Mouse (Mus musculus) forebrain, embryonic 16.5 days (tissue): ENCODE data around the gene Elf2. TPM values are rescaled to one million over a fixed set of nuclear protein-coding genes. Genes with fewer than 3 reads are reported as not detected.
A peak's percentile ranks its signal among the peaks of the same experiment; 100 is the strongest.

Source experiments
- ATAC-seq: fragments of 200-750 bp; cut with Nextera tagmentation; 2 replicates; pipeline ENCODE4 v1.8.0; 2017; ENCODE audit warnings: mild to moderate bottlenecking, moderate library complexity
- H3K27ac ChIP-seq: fragments of 300-500 bp; sonication (generic); 2 replicates; pipeline ENCODE4 v1.5.1; 2014; ENCODE audit warnings: low read length, control low read depth
- H3K27me3 ChIP-seq: fragments of 300-500 bp; sonication (generic); replicated peaks from 2 replicates; pipeline ENCODE4 v1.6.1; 2014; ENCODE audit warnings: low read length; ENCODE audit not compliant: control insufficient read depth, insufficient read depth
- H3K36me3 ChIP-seq: fragments of 300-500 bp; sonication (generic); 2 replicates; pipeline ENCODE4 v1.6.1; 2014; ENCODE audit not compliant: control insufficient read depth, insufficient read depth
- H3K4me1 ChIP-seq: fragments of 300-500 bp; sonication (generic); replicated peaks from 2 replicates; pipeline ENCODE4 v1.6.1; 2014; ENCODE audit warnings: low read length; ENCODE audit not compliant: control insufficient read depth, insufficient read depth
- H3K4me2 ChIP-seq: fragments of 300-500 bp; sonication (generic); 2 replicates; pipeline ENCODE4 v1.6.1; 2014; ENCODE audit warnings: mild to moderate bottlenecking, low read length, control low read depth
- H3K4me3 ChIP-seq: fragments of 300-500 bp; sonication (generic); replicated peaks from 2 replicates; pipeline ENCODE4 v1.5.1; 2014; ENCODE audit warnings: mild to moderate bottlenecking, low read length, control low read depth
- H3K9ac ChIP-seq: fragments of 300-500 bp; sonication (generic); replicated peaks from 2 replicates; pipeline ENCODE4 v1.6.1; 2014; ENCODE audit warnings: low read depth, low read length, control low read depth
- H3K9me3 ChIP-seq: fragments of 300-500 bp; sonication (generic); 2 replicates; pipeline ENCODE4 v1.6.1; 2016; ENCODE audit warnings: low read length; ENCODE audit not compliant: control insufficient read depth
- WGBS: fragments of 180-500 bp; shearing (Covaris S2); extraction: QIAGEN DNeasy Blood & Tissue Kit; methylation state at CpG from one replicate; pipeline ENCODE4 v1.1.7; 2014; 5-methylcytosine and 5-hydroxymethylcytosine counted together
- polyA plus RNA-seq: library from polyadenylated mRNA; unstranded; fragments of >200 nt; fragmentation: Nextera tagmentation; extraction: Ambion mirVana; gene quantifications from 2 replicates; pipeline ENCODE4 v1.2.1, GENCODE M21; 2015

Gene Elf2
- polyA plus RNA-seq, 1 experiment from 2014 or later = 46.2 TPM

DNA sequence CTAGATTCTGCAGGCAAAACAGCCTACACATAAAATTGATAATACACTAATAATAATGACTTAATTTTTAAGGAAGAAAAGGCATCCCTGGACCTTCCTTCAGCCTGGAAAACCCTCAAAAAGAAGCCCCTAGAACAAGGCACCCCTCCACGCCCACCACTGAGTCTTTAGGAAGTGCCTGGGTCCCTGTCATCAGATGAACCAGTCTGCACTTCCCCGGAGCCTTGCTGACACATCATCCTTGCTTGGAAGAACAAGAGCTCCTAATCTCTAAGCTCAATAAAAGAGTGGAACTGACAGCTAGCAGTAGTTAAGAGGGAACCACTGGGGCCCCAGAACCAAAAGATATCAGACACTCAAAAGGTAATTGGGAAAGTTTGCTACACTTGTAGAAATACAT lies 33.8 kb downstream of the Elf2 start:
- Histone ChIP-seq H3K9me3 (no peaks in the 10 kb centered on the region), H3K4me3 (no peak overlapping the region), H3K27ac (no peak overlapping the region), H3K4me2 (no peak overlapping the region), H3K36me3 (peaks cover 5% of the 10 kb centered on the region), H3K27me3 (no peaks in the 10 kb centered on the region), H3K9ac (no peak overlapping the region), H3K4me1 (peaks cover 2% of the 10 kb centered on the region)
- ATAC-seq = no peak
- 81% methylated on average over 2 of the region's 2 CpGs for WGBS

DNA sequence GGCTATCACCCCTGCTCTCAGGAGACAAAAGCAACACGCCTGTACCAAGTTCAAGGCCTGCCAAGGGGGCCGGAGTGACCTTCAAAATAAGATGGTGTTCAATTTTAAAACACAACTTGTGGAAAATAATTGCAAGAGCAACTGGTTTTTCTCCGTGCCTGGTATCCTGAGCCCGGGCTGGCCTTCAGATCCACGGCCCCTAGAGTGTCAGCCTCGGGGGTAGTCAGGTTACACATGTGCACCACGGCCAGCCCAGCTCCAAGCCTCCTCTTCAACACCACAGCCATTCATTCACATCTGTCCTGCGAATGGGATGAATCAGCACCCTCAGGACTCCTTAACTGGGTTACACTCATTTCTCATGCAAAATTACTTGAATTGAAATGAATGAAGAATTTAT lies 34.5 kb downstream of the Elf2 start:
- ATAC-seq = no peak
- WGBS = 91% methylated on average over 8 of the region's 8 CpGs
- Histone ChIP-seq H3K27me3 (no peaks in the 10 kb centered on the region), H3K4me2 (no peak overlapping the region), H3K27ac (no peak overlapping the region), H3K9me3 (no peaks in the 10 kb centered on the region), H3K36me3 (peaks cover 5% of the 10 kb centered on the region), H3K9ac (no peak overlapping the region), H3K4me3 (no peak overlapping the region), H3K4me1 (peaks cover 2% of the 10 kb centered on the region)

GRCm38 (mm10) chr3:51302971-51303476 lies 37.4 kb downstream of the Elf2 start:
- H3K36me3 ChIP-seq = peaks cover 4% of the 10 kb centered on the region
- no peak overlapping the region for H3K4me3 ChIP-seq
- H3K27me3 ChIP-seq = no peaks in the 10 kb centered on the region
- ATAC-seq = no peak
- H3K27ac ChIP-seq = no peak overlapping the region
- no peak overlapping the region for H3K9ac ChIP-seq
- 90% methylated on average over 3 of the region's 3 CpGs for WGBS
- no peaks in the 10 kb centered on the region for H3K9me3 ChIP-seq
- no peak overlapping the region for H3K4me2 ChIP-seq
- H3K4me1 ChIP-seq = no peaks in the 10 kb centered on the region

DNA sequence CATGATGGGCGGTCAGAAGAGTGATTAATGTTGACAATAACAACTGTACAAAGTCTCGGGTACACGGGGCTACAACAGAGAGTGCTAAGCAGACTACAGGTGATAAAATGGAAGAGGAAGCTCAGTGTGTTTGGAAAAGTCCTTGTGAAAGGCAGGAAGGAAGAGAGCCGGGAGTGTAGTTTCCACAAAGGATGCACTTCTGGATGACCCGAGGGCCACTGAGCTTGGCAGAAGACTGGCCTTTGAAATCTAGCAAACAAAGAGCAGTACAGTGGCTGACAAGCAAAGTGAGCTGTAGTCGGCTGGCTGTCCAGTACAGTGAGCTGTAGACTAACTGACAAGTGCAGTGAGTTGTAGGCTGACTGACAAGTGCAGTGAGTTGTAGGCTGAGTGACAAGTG lies 38.9 kb downstream of the Elf2 start:
- no peaks in the 10 kb centered on the region for H3K9me3 ChIP-seq
- H3K4me2 ChIP-seq = no peak overlapping the region

GRCm38 (mm10) chr3:51296790-51297189 lies 43.7 kb downstream of the Elf2 start:
- Histone ChIP-seq H3K27ac (no peak overlapping the region), H3K9me3 (no peaks in the 10 kb centered on the region), H3K4me3 (no peak overlapping the region), H3K27me3 (no peaks in the 10 kb centered on the region), H3K36me3 (no peaks in the 10 kb centered on the region; the same call in 1 of the 2 replicates), H3K4me1 (0 out of 2 replicates have a peak, but pooled peaks cover 4% of the 10 kb centered on the region), H3K4me2 (no peak overlapping the region), H3K9ac (no peak overlapping the region)
- WGBS = 63% methylated on average over 1 of the region's 1 CpGs
- ATAC-seq = no peak

More for the DNA sequence above, 38.9 kb downstream of the Elf2 start:
- Histone ChIP-seq H3K4me1 (no peaks in the 10 kb centered on the region), H3K4me3 (no peak overlapping the region), H3K27ac (no peak overlapping the region), H3K36me3 (no peaks in the 10 kb centered on the region; the same call in 1 of the 2 replicates), H3K27me3 (no peaks in the 10 kb centered on the region), H3K9ac (no peak overlapping the region)
- no peak for ATAC-seq
- WGBS = 90% methylated on average over 6 of the region's 6 CpGs

DNA sequence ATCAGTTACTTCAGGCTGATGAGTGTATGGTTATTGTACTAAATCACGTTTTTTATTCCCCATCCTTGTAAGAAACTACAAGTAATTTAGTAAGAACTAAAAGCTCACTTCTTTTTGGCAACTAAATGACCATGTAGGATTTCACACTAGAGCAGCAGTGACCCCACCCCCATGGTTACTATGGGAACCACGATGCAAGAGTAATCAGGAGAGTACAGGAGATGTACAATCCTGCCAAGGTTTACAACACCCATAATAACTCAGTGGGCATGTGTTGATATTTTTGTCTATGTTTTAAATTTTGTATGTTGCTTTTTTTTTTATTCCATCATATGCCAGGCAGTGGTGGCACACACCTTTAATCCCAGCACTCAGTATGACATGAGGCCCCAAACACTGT lies 45.2 kb downstream of the Elf2 start:
- Histone ChIP-seq H3K27me3 (no peaks in the 10 kb centered on the region), H3K36me3 (no peaks in the 10 kb centered on the region; the same call in 1 of the 2 replicates), H3K9me3 (no peaks in the 10 kb centered on the region), H3K4me2 (no peak overlapping the region), H3K9ac (no peak overlapping the region), H3K27ac (no peak overlapping the region), H3K4me3 (no peak overlapping the region), H3K4me1 (0 out of 2 replicates have a peak, but pooled peaks cover 4% of the 10 kb centered on the region)
- WGBS = 61% methylated on average over 2 of the region's 2 CpGs
- no peak for ATAC-seq

- Histone ChIP-seq H3K27ac (no peak overlapping the region), H3K9me3 (no peaks in the 10 kb centered on the region), H3K36me3 (no peaks in the 10 kb centered on the region; the same call in 1 of the 2 replicates), H3K4me3 (no peak overlapping the region), H3K4me2 (no peak overlapping the region), H3K9ac (no peak overlapping the region), H3K27me3 (no peaks in the 10 kb centered on the region), H3K4me1 (0 out of 2 replicates have a peak, but pooled peaks cover 4% of the 10 kb centered on the region)
- 42% methylated on average over 2 of the region's 2 CpGs for WGBS
- ATAC-seq = no peak
These were observed 46.2 kb downstream of the Elf2 start for GRCm38 (mm10) chr3:51294251-51294650.

DNA sequence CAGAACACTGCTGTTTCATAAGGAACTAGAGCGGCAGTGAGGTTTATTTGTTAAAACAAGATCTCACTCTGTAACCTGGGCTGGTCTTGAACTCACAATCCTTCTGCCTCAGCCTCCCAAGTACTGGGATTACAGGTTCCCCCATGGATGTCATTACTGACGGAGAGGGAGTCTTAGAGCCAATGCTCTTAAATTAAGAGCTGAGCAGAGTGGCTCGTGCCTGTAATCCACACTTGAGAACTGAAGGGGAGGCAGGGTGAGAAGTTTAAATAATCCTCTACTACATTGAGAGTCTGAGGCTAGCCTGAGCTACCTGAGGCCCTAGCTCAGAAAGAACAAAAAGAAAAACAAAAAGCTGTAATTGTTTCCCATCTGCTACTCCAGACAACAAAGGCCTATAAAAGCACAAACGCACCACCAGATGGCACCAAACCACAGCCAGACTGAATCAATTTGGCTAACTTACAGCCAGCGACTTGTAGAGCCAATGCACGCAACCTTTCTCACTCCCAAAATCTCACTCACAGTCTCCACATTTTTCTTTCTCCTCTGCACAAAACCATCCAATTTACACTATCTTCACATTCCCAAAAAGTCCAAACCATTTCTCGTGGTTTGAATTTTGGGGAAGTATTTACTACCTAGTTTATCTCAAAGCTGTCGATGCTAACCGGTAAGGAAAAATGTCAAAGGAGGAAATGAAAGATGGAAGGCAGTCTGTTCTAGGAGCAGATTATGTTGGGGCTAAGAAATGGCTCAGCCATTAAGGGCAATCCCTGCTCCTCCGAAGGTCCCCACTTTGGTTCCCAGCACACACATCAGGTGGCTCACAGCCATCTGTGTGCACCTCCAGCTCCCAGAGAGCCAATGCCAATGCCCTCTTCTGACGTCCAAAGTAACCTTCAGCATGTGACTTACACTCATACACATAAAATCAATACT lies 51.3 kb downstream of the Elf2 start:
- Histone ChIP-seq H3K36me3 (no peaks in the 10 kb centered on the region), H3K4me3 (no peak overlapping the region), H3K9me3 (no peaks in the 10 kb centered on the region), H3K4me1 (no peaks in the 10 kb centered on the region), H3K4me2 (no peak overlapping the region), H3K9ac (no peak overlapping the region), H3K27me3 (no peaks in the 10 kb centered on the region), H3K27ac (peak overlapping the region; percentile 84)
- 47% methylated on average over 11 of the region's 11 CpGs for WGBS
- ATAC-seq = peak; percentile 84

- no peak for ATAC-seq
- no peak overlapping the region for H3K9ac ChIP-seq
- no peaks in the 10 kb centered on the region for H3K9me3 ChIP-seq
- no peaks in the 10 kb centered on the region for H3K4me1 ChIP-seq
- H3K27ac ChIP-seq = no peak overlapping the region
- no peaks in the 10 kb centered on the region for H3K36me3 ChIP-seq
- H3K4me3 ChIP-seq = no peak overlapping the region
- H3K4me2 ChIP-seq = no peak overlapping the region
- 79% methylated on average over 1 of the region's 1 CpGs for WGBS
- no peaks in the 10 kb centered on the region for H3K27me3 ChIP-seq
These were observed 56.1 kb downstream of the Elf2 start for GRCm38 (mm10) chr3:51284375-51284774.
